ENCODE assay signal across 19 mouse cellular contexts in the genomic region with DNA sequence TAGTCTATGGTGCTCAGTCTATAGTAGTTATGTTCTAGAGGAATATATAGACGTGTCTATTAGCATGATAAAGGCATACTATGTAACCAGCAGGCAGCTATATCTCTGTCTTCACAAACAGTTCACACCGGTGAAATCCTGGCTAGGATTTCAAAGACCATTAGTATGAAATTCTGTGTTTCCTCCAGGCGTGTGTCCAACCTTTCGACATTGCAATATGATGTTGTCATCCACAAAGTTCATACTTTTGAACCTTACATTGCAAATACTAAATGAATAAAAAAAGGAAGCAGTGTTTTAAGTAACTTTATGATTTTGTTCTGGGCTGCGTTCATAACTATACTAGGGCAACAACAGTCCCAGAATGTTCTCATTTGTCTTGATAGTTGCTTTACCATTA.
DNase-seq lines count a peak whose midpoint lies in the region; ATAC-seq and TF ChIP-seq lines count a peak whose summit lies in the region.
"Had no signal": no experiment of that assay in that cellular context is flagged by ENCODE, and none has a peak within 500 bp of the region (broad histone marks: within the 10 kb centered on the region; RNA-seq: fewer than 3 reads in every experiment).

No protein-coding gene starts in this region.

- H3K4me3 ChIP-seq in liver, adult 2 months (ENCODE audit: insufficient read depth, low read depth, low read length) = no peak overlapping the region
- H3K4me3 ChIP-seq in liver, embryonic 12.5 days = no peak overlapping the region
- no peak overlapping the region for H3K4me3 ChIP-seq in layer of hippocampus, adult 2 months
- H3K4me3 ChIP-seq: embryonic facial prominence, embryonic 10.5 days; erythroblast, embryonic 14.5 days; forebrain, embryonic 15.5 days; heart, adult 2 months; heart, embryonic 15.5 days; intestine, embryonic 15.5 days had no signal

- no peak for ATAC-seq in liver, embryonic 12.5 days
- peak; percentile 53 for ATAC-seq in granulocyte monocyte progenitor cell, adult 5-6 weeks (replicated peaks; ENCODE audit: poor library complexity, severe bottlenecking)
- ATAC-seq: forebrain, embryonic 15.5 days; intestine, embryonic 15.5 days had no signal

- H3K36me3 ChIP-seq in liver, adult 2 months (ENCODE audit: control insufficient read depth, insufficient read depth, low read length) = no peaks in the 10 kb centered on the region
- no peaks in the 10 kb centered on the region for H3K36me3 ChIP-seq in liver, embryonic 12.5 days
- H3K36me3 ChIP-seq: embryonic facial prominence, embryonic 10.5 days; forebrain, embryonic 15.5 days; G1E; heart, embryonic 15.5 days; intestine, embryonic 15.5 days had no signal

- H3K4me1 ChIP-seq in liver, adult 2 months (ENCODE audit: control insufficient read depth, insufficient read depth, low read length) = peaks cover 10% of the 10 kb centered on the region
- H3K4me1 ChIP-seq in liver, embryonic 12.5 days = no peaks in the 10 kb centered on the region
- H3K4me1 ChIP-seq: forebrain, embryonic 15.5 days; heart, embryonic 15.5 days; intestine, embryonic 15.5 days had no signal

- H3K27me3 ChIP-seq in liver, adult 2 months (ENCODE audit: control insufficient read depth, insufficient read depth, low read length) = no peaks in the 10 kb centered on the region
- no peaks in the 10 kb centered on the region for H3K27me3 ChIP-seq in liver, embryonic 12.5 days (replicated peaks)
- H3K27me3 ChIP-seq: forebrain, embryonic 15.5 days; heart, embryonic 15.5 days; intestine, embryonic 15.5 days had no signal

- no peak overlapping the region for H3K4me2 ChIP-seq in liver, embryonic 12.5 days
- H3K4me2 ChIP-seq: forebrain, embryonic 15.5 days; heart, embryonic 11.5 days; heart, embryonic 15.5 days; hindbrain, embryonic 14.5 days; intestine, embryonic 15.5 days had no signal

- H3K9me3 ChIP-seq in liver, embryonic 12.5 days (replicated peaks) = no peaks in the 10 kb centered on the region
- H3K9me3 ChIP-seq: embryonic facial prominence, embryonic 10.5 days; forebrain, embryonic 15.5 days; G1E; heart, embryonic 15.5 days; intestine, embryonic 15.5 days had no signal

- 14% methylated on average over 5 of the region's 5 CpGs for WGBS in liver, adult 2 months
- 62% methylated on average over 5 of the region's 5 CpGs for WGBS in liver, embryonic 12.5 days (ENCODE audit: insufficient replicate concordance)

- peak overlapping the region; percentile 73 for H3K27ac ChIP-seq in liver, adult 2 months (replicated peaks; ENCODE audit: insufficient read depth, low read depth, low read length)
- no peak overlapping the region for H3K27ac ChIP-seq in liver, embryonic 12.5 days
- no peak overlapping the region for H3K27ac ChIP-seq in layer of hippocampus, adult 2 months
- H3K27ac ChIP-seq: embryonic facial prominence, embryonic 10.5 days; forebrain, embryonic 15.5 days; heart, adult 2 months; heart, embryonic 15.5 days; hindbrain, embryonic 14.5 days; intestine, embryonic 15.5 days had no signal

- no peak for TF ChIP-seq POLR2A in liver, adult 2 months (IDR thresholded peaks at IDR 0.05; ENCODE audit: extremely low read depth, insufficient read depth, low read length)

- DNase-seq in liver, adult 2 months (ENCODE audit: extremely low read depth, low read depth, low spot score) = peak; percentile 92
- DNase-seq in adipocyte (ENCODE audit: low spot score) = peak; percentile 55
- no peak for DNase-seq in layer of hippocampus, adult 11-12 months (ENCODE audit: low spot score)
- no peak for DNase-seq in layer of hippocampus, adult 2 months (ENCODE audit: low spot score in 2 of 2)
- DNase-seq: cerebellum, adult 11-12 months; cerebellum, postnatal 10 days; gastrocnemius, postnatal 36 days; heart, adult 2 months; heart, postnatal 14 days had no signal

- no peak for TF ChIP-seq CTCF in liver, adult 2 months (IDR thresholded peaks at IDR 0.05; ENCODE audit: low read depth, low read length)
- TF ChIP-seq CTCF in layer of hippocampus, adult 2 months (conservative IDR thresholded peaks at IDR 0.05) = no peak

- no peak overlapping the region for H3K9ac ChIP-seq in liver, adult 2 months (ENCODE audit: low read depth, low read length)
- H3K9ac ChIP-seq in liver, embryonic 12.5 days = no peak overlapping the region
- H3K9ac ChIP-seq: forebrain, embryonic 15.5 days; heart, embryonic 15.5 days; hindbrain, embryonic 14.5 days; intestine, embryonic 15.5 days had no signal

- H3K79me2 ChIP-seq in liver, adult 2 months (ENCODE audit: control insufficient read depth, insufficient read depth, low read length) = no peaks in the 10 kb centered on the region

Comparison
In these comparisons a context has a peak if more than half of its experiments do, and no peak if none do; other contexts are left out.
1. DNase-seq: peak in liver, adult 2 months (single experiment) and adipocyte (single experiment); none in layer of hippocampus, adult 11-12 months (single experiment) and layer of hippocampus, adult 2 months (0 of 2).